Mouse (Mus musculus) spleen, postnatal 14 days (tissue): ENCODE data around the gene Drc1.

Source experiments
- DNase-seq, 2 experiments: peaks; one replicate each; pipeline ENCODE4 v3.0.0; 2021 to 2022; ENCODE audit warnings: low spot score in 2 of 2

The Drc1 gene

GRCm38 (mm10) chr5:30415876-30416275 is 134.7 kb downstream of the Drc1 start:
- DNase-seq, result no peak
